Mouse (Mus musculus): Measurements from ENCODE around the gene Rbfox2. TPM values are rescaled to one million over a fixed set of nuclear protein-coding genes. Genes with fewer than 3 reads are reported as not detected.

Rbfox2 gene
- polyA plus RNA-seq, 1 experiment: 253 TPM

DNA sequence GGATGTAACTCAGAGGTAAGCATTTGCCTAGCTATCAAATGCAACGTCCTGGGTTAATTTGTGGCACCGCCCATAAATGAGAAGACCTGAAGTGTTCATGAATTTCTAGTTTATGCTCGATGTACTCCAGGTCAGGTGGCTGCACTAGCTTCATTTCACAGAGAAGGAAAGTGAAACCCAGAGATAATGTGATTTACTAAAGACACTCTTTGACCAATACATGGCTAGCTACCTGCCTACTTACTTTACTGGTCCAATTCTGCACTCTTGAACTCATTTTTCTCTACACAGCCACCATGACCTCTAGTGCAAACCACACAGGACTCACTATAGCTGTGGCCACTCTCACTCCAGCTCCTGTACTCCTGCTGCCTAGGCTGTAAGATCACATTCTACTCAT is 180.1 kb downstream of the Rbfox2 start:
- peaks cover 3% of the 10 kb centered on the region for H3K4me1 ChIP-seq (ENCODE audit: control insufficient read depth, insufficient read depth, low read length)
- H3K4me3 ChIP-seq (ENCODE audit: insufficient read depth, low read length): no peak overlapping the region
- H3K27ac ChIP-seq (ENCODE audit: insufficient read depth, low read length): no peak overlapping the region
- no peak for TF ChIP-seq CTCF (IDR thresholded peaks at IDR 0.05; ENCODE audit: borderline replicate concordance, insufficient read depth, low read length)
- TF ChIP-seq POLR2A (IDR thresholded peaks at IDR 0.05; ENCODE audit: low read depth, low read length): no peak

DNA sequence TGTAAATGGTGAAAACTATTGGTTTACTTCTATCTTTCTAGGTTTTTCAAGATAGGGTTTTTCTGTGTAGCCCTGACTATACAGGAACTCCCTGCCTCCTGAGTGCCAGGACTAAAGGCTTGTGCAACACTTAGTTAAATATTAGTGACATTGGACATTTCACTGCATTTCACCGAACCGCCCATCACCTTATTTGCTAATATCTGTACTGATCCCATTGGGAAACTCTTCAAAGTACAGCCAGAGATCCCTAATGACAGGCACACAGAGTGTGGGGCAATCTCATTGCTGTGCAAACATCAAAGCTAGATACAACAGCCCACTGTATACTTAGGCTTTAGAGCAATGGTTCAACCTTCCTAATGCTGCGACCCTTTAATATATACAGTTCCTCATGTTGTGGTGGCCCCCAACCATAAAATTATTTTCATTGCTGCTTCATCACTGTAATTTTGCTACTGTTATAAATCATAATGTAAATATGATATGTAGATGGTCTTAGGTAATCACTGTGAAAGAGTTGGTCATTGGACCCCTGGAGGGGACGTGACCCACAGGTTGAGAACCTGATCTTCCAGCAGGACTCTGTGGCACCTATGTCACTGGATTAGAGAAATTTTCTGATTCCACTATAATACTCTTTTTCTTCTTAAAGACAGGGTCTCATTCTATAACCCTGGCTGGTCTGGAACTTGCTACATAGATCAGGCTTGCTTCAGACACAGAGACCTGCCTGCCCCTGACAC is 182.3 kb downstream of the Rbfox2 start:
- H3K27ac ChIP-seq (ENCODE audit: insufficient read depth, low read length): no peak overlapping the region
- no peak for TF ChIP-seq CTCF (IDR thresholded peaks at IDR 0.05; ENCODE audit: borderline replicate concordance, insufficient read depth, low read length)
- TF ChIP-seq POLR2A (IDR thresholded peaks at IDR 0.05; ENCODE audit: low read depth, low read length): no peak
- peaks cover 3% of the 10 kb centered on the region for H3K4me1 ChIP-seq (ENCODE audit: control insufficient read depth, insufficient read depth, low read length)
- H3K4me3 ChIP-seq (ENCODE audit: insufficient read depth, low read length): no peak overlapping the region

DNA sequence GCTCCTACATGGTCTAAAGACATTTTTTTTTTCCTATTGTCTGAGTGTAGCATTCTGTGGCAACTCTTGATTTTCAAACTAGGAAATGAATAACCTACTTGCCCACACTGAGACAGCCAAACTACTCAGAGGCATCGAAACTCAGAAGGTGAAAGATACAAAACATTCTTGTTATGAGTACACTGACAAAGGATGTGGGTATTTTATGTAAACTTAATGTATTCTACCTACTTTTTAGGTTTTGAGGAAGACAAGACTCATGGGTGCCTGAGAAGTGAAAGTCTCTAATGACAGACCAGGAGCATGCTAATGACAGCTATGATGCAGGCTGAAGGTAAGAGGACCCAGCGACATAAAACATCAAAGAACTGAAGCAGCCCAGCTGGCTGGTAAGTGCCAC is 184.0 kb downstream of the Rbfox2 start:
- no peak overlapping the region for H3K4me3 ChIP-seq (ENCODE audit: insufficient read depth, low read length)
- peaks cover under 1% of the 10 kb centered on the region; the same call in 1 of the 2 replicates for H3K4me1 ChIP-seq (ENCODE audit: control insufficient read depth, insufficient read depth, low read length)
- H3K27ac ChIP-seq (ENCODE audit: insufficient read depth, low read length): no peak overlapping the region
- TF ChIP-seq POLR2A (IDR thresholded peaks at IDR 0.05; ENCODE audit: low read depth, low read length) (no peak), CTCF (IDR thresholded peaks at IDR 0.05; ENCODE audit: borderline replicate concordance, insufficient read depth, low read length) (no peak)

DNA sequence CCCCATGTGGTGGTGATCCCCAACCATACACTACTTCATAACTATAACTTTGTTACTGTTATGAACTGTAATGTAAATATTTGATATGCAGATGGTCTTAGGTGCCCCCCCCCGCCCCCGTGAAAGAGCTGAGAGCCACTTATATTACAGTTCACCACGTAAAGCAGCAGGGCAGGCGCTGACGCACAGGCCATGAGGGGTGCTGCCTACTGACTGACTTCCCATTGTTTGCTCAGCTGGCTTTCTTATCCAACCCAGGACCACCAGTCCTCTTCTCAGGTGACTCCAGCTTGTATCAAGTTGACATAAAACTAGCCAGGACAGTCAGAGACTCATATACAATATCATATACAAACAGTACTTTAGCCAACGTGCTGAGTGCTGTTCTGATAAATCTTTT is 184.6 kb downstream of the Rbfox2 start:
- Histone ChIP-seq H3K4me1 (ENCODE audit: control insufficient read depth, insufficient read depth, low read length) (no peaks in the 10 kb centered on the region), H3K4me3 (ENCODE audit: insufficient read depth, low read length) (no peak overlapping the region), H3K27ac (ENCODE audit: insufficient read depth, low read length) (no peak overlapping the region)
- TF ChIP-seq CTCF (IDR thresholded peaks at IDR 0.05; ENCODE audit: borderline replicate concordance, insufficient read depth, low read length) (no peak), POLR2A (IDR thresholded peaks at IDR 0.05; ENCODE audit: low read depth, low read length) (no peak)

DNA sequence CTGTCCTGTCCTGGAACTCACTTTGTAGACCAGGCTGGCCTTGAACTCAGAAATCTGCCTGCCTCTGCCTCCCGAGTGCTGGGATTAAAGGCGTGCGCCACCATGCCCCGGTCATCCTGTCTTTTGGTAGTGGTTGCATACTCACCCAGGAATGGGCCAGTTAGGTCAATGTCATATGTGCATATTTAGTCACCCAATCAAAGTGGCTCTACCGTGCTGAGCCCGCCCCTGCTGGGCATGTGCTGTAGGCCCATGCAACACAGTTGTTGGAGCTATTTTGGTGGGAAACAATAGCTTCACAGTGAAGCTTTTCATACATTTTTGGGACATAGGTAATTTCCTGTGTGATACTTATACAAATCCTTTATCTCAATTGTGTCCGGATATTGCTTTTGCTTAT is 187.1 kb downstream of the Rbfox2 start:
- H3K4me3 ChIP-seq (ENCODE audit: insufficient read depth, low read length): no peak overlapping the region
- TF ChIP-seq POLR2A (IDR thresholded peaks at IDR 0.05; ENCODE audit: low read depth, low read length) (no peak), CTCF (IDR thresholded peaks at IDR 0.05; ENCODE audit: borderline replicate concordance, insufficient read depth, low read length) (no peak)
- H3K27ac ChIP-seq (ENCODE audit: insufficient read depth, low read length): no peak overlapping the region
- no peaks in the 10 kb centered on the region for H3K4me1 ChIP-seq (ENCODE audit: control insufficient read depth, insufficient read depth, low read length)

DNA sequence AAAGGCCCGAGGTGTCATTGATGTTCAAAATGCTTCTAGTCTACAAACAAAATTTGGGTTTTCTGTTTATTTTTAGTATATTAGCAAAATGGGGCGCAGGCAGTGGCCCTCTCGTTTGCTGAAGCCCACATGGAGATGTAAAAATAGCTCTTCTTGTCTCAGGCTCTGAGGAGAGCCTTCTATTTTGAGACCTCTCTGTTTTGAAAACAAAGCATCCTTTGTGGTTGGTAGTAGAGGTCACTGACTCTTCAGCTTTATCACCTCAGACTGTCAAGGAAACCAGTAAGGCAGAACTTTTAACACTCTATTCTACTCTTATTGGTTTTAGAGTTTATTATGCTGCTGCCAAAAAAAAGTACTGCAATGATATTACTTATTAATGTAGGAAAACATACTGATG is 189.6 kb downstream of the Rbfox2 start:
- Histone ChIP-seq H3K4me1 (ENCODE audit: control insufficient read depth, insufficient read depth, low read length) (no peaks in the 10 kb centered on the region), H3K4me3 (ENCODE audit: insufficient read depth, low read length) (no peak overlapping the region), H3K27ac (ENCODE audit: insufficient read depth, low read length) (no peak overlapping the region)
- TF ChIP-seq POLR2A (IDR thresholded peaks at IDR 0.05; ENCODE audit: low read depth, low read length) (no peak), CTCF (IDR thresholded peaks at IDR 0.05; ENCODE audit: borderline replicate concordance, insufficient read depth, low read length) (no peak)

DNA sequence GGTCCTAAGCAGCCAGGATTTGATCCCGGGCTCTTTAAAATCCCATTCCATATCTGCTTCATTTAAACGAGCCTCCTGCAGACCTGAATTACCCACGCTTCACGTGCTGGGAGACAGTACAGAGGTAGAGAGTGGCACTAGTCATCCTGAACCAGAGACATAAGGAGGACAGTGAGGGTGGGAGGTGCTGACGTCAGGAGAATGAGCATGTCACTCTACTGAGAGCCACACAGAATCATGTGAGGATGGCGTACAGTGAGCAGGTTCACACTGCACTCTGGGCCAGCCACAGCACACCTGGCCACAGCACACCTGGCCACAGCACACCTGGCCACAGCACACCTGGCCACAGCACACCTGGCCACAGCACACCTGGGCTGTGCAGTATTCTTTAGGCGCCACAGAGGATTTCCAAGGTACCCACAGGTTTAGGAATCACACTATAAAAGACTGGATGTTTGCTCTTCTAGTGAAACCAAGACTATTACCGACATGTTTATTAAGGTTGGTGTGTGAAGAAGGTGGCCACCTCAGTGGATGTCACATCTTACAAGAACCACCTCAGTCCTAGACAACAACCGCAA is 190.6 kb downstream of the Rbfox2 start:
- Histone ChIP-seq H3K27ac (ENCODE audit: insufficient read depth, low read length) (no peak overlapping the region), H3K4me1 (ENCODE audit: control insufficient read depth, insufficient read depth, low read length) (no peaks in the 10 kb centered on the region), H3K4me3 (ENCODE audit: insufficient read depth, low read length) (no peak overlapping the region)
- TF ChIP-seq CTCF (IDR thresholded peaks at IDR 0.05; ENCODE audit: borderline replicate concordance, insufficient read depth, low read length) (no peak), POLR2A (IDR thresholded peaks at IDR 0.05; ENCODE audit: low read depth, low read length) (no peak)

DNA sequence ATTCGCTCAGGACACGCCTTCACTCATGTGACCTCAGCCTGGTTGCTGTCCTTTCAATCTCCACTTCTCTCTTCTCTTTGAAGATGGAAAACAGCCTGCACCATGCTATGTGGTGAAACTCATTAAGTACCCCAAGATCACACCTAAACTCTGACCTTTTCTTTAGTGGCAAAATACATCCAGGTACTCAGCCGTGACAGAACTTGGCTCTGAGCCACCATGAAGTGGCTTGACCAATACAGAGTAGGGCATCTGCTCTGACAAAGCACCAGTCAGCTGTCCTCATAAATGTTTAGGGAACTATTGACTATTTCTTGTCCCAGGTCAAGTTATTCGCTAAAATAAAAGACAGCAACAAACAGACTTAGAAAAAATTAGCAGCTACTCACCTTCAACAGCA is 191.3 kb downstream of the Rbfox2 start:
- H3K4me3 ChIP-seq (ENCODE audit: insufficient read depth, low read length): no peak overlapping the region
- no peak for TF ChIP-seq POLR2A (IDR thresholded peaks at IDR 0.05; ENCODE audit: low read depth, low read length)
- no peak for TF ChIP-seq CTCF (IDR thresholded peaks at IDR 0.05; ENCODE audit: borderline replicate concordance, insufficient read depth, low read length)
- no peaks in the 10 kb centered on the region for H3K4me1 ChIP-seq (ENCODE audit: control insufficient read depth, insufficient read depth, low read length)
- no peak overlapping the region for H3K27ac ChIP-seq (ENCODE audit: insufficient read depth, low read length)

DNA sequence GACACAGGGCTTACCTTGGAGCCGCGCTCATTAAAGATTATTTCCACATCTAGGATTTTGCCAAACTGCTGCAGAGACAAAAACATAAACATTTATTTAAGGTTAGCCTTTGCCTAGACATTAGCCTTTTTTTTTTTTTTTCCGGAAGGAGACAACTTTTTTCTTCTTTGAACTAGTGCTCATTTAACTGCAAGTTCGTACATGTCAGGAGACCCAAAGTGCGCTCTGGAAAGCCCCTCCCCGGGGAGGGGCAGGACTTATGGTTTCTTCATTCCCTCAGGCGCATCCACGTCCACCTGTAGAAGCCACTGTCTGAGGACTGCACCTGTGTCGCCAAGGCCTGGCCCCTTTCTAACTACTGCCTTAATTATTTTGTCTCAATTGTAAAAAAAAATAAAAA is 193.2 kb downstream of the Rbfox2 start:
- TF ChIP-seq POLR2A (IDR thresholded peaks at IDR 0.05; ENCODE audit: low read depth, low read length): no peak
- no peak for TF ChIP-seq CTCF (IDR thresholded peaks at IDR 0.05; ENCODE audit: borderline replicate concordance, insufficient read depth, low read length)
- Histone ChIP-seq H3K27ac (ENCODE audit: insufficient read depth, low read length) (no peak overlapping the region), H3K4me3 (ENCODE audit: insufficient read depth, low read length) (no peak overlapping the region), H3K4me1 (ENCODE audit: control insufficient read depth, insufficient read depth, low read length) (no peaks in the 10 kb centered on the region)

DNA sequence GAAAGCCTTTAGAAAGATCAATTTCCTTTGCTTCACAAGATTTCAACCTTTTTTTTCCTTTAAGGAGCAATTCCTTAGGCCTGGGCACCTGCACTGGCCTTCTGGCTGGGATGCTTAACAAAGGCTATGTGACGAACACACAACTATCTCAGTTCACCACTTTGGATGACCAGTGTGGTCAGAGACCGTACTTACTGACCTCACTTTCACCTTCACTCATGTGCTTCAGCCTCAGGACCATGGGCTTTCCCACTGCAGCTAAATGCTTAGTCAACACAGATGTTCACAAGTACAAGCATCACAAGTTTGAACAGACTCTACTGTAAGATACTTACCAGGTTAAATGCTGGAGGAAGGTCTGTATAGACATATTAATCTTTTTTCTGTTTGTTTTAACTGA is 194.4 kb downstream of the Rbfox2 start:
- no peaks in the 10 kb centered on the region for H3K4me1 ChIP-seq (ENCODE audit: control insufficient read depth, insufficient read depth, low read length)
- TF ChIP-seq POLR2A (IDR thresholded peaks at IDR 0.05; ENCODE audit: low read depth, low read length): no peak
- TF ChIP-seq CTCF (IDR thresholded peaks at IDR 0.05; ENCODE audit: borderline replicate concordance, insufficient read depth, low read length): no peak
- no peak overlapping the region for H3K4me3 ChIP-seq (ENCODE audit: insufficient read depth, low read length)

More for the DNA sequence above, 194.4 kb downstream of the Rbfox2 start:
- H3K27ac ChIP-seq (ENCODE audit: insufficient read depth, low read length): no peak overlapping the region
